Mouse (Mus musculus) thymus, adult 2 months (tissue): ENCODE results near the gene Fam71b.

ENCODE experiments used
- CTCF ChIP-seq: fragments of 200-500 bp; IDR thresholded peaks from 2 replicates; pipeline ENCODE4 v1.5.1; 2012; ENCODE audit warnings: mild to moderate bottlenecking, control low read depth, low read length, moderate library complexity, borderline replicate concordance; ENCODE audit not compliant: control insufficient read depth, poor library complexity, insufficient read depth; ENCODE audit errors: extremely low read depth
- POLR2A ChIP-seq: fragments of 200-500 bp; IDR thresholded peaks from 2 replicates; pipeline ENCODE4 v1.6.1; 2012; ENCODE audit warnings: mild to moderate bottlenecking, low read length, control low read depth, moderate library complexity; ENCODE audit not compliant: control insufficient read depth, poor library complexity, insufficient read depth; ENCODE audit errors: extremely low read depth

DNA sequence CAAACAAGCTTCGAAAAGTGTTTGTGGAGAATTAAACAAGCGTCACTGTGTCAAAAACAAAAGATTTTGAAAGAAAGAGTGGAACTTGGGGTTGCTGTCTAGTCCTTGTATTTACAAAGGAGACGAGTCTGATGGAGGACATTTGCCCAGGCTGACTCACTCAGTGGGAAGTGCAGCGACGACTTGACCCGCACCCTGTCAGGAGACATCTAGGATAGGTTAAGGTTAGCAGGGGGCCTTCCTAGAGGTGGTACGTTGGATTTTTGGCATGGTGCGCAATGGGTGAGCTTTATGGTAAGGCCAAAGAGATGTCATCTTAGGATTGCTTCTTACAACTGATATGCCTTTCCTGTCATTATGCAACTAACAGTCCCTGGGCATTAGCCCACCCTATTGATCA, 9.3 kb upstream of the Fam71b start:
- TF ChIP-seq CTCF (no peak), POLR2A (no peak)
